Mouse (Mus musculus): ENCODE measurements around the gene Olfr608. TPM values are rescaled to one million over a fixed set of nuclear protein-coding genes. Genes with fewer than 3 reads are reported as not detected.

Gene Olfr608
- polyA plus RNA-seq, 1 experiment from 2014 or later, result not detected

Other genes with a start within 250 kb of the Olfr608 start
- not detected in 2 replicates for gene Usp17ld, start 217.4 kb upstream of the Olfr608 start, polyA plus RNA-seq (2015; fragmentation: Nextera tagmentation; extraction: Ambion mirVana)
- not detected in 2 replicates for gene Olfr596, start 164.2 kb upstream of the Olfr608 start, polyA plus RNA-seq (2015; fragmentation: Nextera tagmentation; extraction: Ambion mirVana)
- gene Olfr597, start 153.6 kb upstream of the Olfr608 start, polyA plus RNA-seq (2015; fragmentation: Nextera tagmentation; extraction: Ambion mirVana), result not detected in 2 replicates
- gene Olfr598, start 146.3 kb upstream of the Olfr608 start, polyA plus RNA-seq (2015; fragmentation: Nextera tagmentation; extraction: Ambion mirVana), result not detected in 2 replicates
- gene Olfr599, start 134.0 kb upstream of the Olfr608 start, polyA plus RNA-seq (2015; fragmentation: Nextera tagmentation; extraction: Ambion mirVana), result not detected in 2 replicates
- gene Olfr600, start 120.2 kb upstream of the Olfr608 start, polyA plus RNA-seq (2015; fragmentation: Nextera tagmentation; extraction: Ambion mirVana), result not detected in 2 replicates
- gene Olfr601, start 107.2 kb upstream of the Olfr608 start, polyA plus RNA-seq (2015; fragmentation: Nextera tagmentation; extraction: Ambion mirVana), result not detected in 2 replicates
- gene Olfr603, start 83.7 kb upstream of the Olfr608 start, polyA plus RNA-seq (2015; fragmentation: Nextera tagmentation; extraction: Ambion mirVana), result not detected in 2 replicates
- gene Usp17lc, start 54.8 kb upstream of the Olfr608 start, polyA plus RNA-seq (2015; fragmentation: Nextera tagmentation; extraction: Ambion mirVana), result not detected in 2 replicates
- not detected in 2 replicates for gene Olfr605, start 24.4 kb upstream of the Olfr608 start, polyA plus RNA-seq (2015; fragmentation: Nextera tagmentation; extraction: Ambion mirVana)
- gene Olfr606, start 20.8 kb upstream of the Olfr608 start, polyA plus RNA-seq (2015; fragmentation: Nextera tagmentation; extraction: Ambion mirVana), result not detected in 2 replicates
- not detected in 2 replicates for gene Olfr607, start 5.7 kb upstream of the Olfr608 start, polyA plus RNA-seq (2015; fragmentation: Nextera tagmentation; extraction: Ambion mirVana)
- gene Olfr609, start 28.2 kb downstream of the Olfr608 start, polyA plus RNA-seq (2015; fragmentation: Nextera tagmentation; extraction: Ambion mirVana), result not detected in 2 replicates
- gene Olfr610, start 42.2 kb downstream of the Olfr608 start, polyA plus RNA-seq (2015; fragmentation: Nextera tagmentation; extraction: Ambion mirVana), result not detected in 2 replicates
- gene Olfr611, start 51.0 kb downstream of the Olfr608 start, polyA plus RNA-seq (2015; fragmentation: Nextera tagmentation; extraction: Ambion mirVana), result not detected in 2 replicates
- gene Olfr612, start 72.8 kb downstream of the Olfr608 start, polyA plus RNA-seq (2015; fragmentation: Nextera tagmentation; extraction: Ambion mirVana), result not detected in 2 replicates
- not detected in 2 replicates for gene Olfr613, start 78.2 kb downstream of the Olfr608 start, polyA plus RNA-seq (2015; fragmentation: Nextera tagmentation; extraction: Ambion mirVana)
- gene Olfr615, start 86.2 kb downstream of the Olfr608 start, polyA plus RNA-seq (2015; fragmentation: Nextera tagmentation; extraction: Ambion mirVana), result not detected in 2 replicates
- gene Olfr616, start 99.3 kb downstream of the Olfr608 start, polyA plus RNA-seq (2015; fragmentation: Nextera tagmentation; extraction: Ambion mirVana), result not detected in 2 replicates
- not detected in 2 replicates for gene Olfr617, start 103.2 kb downstream of the Olfr608 start, polyA plus RNA-seq (2015; fragmentation: Nextera tagmentation; extraction: Ambion mirVana)
- 0.16 TPM in 1 of 2 replicates, not detected in the other for gene Olfr618, start 120.2 kb downstream of the Olfr608 start, polyA plus RNA-seq (2015; fragmentation: Nextera tagmentation; extraction: Ambion mirVana)
- gene Olfr619, start 130.7 kb downstream of the Olfr608 start, polyA plus RNA-seq (2015; fragmentation: Nextera tagmentation; extraction: Ambion mirVana), result not detected in 2 replicates
- not detected in 2 replicates for gene Olfr620, start 142.7 kb downstream of the Olfr608 start, polyA plus RNA-seq (2015; fragmentation: Nextera tagmentation; extraction: Ambion mirVana)
- not detected in 2 replicates for gene Olfr622, start 172.8 kb downstream of the Olfr608 start, polyA plus RNA-seq (2015; fragmentation: Nextera tagmentation; extraction: Ambion mirVana)
- not detected in 2 replicates for gene Olfr623, start 193.8 kb downstream of the Olfr608 start, polyA plus RNA-seq (2015; fragmentation: Nextera tagmentation; extraction: Ambion mirVana)
- not detected in 2 replicates for gene Olfr624, start 201.3 kb downstream of the Olfr608 start, polyA plus RNA-seq (2015; fragmentation: Nextera tagmentation; extraction: Ambion mirVana)
- gene Olfr625-ps1, start 212.8 kb downstream of the Olfr608 start, polyA plus RNA-seq (2015; fragmentation: Nextera tagmentation; extraction: Ambion mirVana), result not detected in 2 replicates
- not detected in 2 replicates for gene Olfr243, start 244.8 kb downstream of the Olfr608 start, polyA plus RNA-seq (2015; fragmentation: Nextera tagmentation; extraction: Ambion mirVana)

All from hindbrain, embryonic 16.5 days (tissue).